Mouse (Mus musculus) lung, adult 10 weeks (tissue): Measurements from ENCODE around the gene Mtnr1a. TPM values are rescaled to one million over a fixed set of nuclear protein-coding genes. Genes with fewer than 3 reads are reported as not detected.

Source experiments
- polyA plus RNA-seq: library from polyadenylated mRNA; stranded (reverse); fragments of 350-450 nt; fragmentation: Illumina TruSeq; extraction: RNeasy Lipid Tissue Mini Kit (QIAGEN cat#74804); gene quantifications from one replicate; pipeline ENCODE4 v1.2.3, GENCODE M21; 2014; ENCODE audit warnings: low read depth, low replicate concordance; ENCODE audit not compliant: insufficient read depth

The Mtnr1a gene
- polyA plus RNA-seq, result not detected

DNA sequence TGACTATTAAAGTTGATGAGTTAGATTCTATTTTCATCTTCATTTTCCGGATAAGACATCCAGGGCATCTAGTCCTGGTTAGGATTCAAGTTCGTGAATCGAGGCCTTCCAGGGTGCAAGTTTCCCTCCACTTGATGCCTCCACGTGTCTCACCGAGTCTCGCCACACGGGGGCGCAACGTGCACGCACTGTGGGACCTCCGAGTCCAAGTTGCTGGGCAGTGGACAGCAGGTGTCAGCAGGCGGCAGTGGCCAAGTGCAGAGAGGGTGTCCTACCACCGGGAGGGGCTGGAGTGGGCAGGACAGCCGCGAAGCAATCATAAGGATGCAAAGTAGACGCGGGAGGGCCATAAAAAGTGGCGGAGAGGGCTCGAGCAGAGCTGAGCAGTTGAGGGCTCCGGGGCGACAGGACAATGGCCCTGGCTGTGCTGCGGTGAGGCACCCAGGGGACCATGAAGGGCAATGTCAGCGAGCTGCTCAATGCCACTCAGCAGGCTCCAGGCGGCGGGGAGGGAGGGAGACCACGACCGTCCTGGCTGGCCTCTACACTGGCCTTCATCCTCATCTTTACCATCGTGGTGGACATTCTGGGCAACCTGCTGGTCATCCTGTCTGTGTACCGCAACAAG, at the start of gene Mtnr1a:
Gene Mtnr1a, plus strand, starts transcription at position 379 of the 628 bp plus-strand sequence.

Other genes starting within 250 kb of the Mtnr1a start
- gene Fat1, start 133.7 kb upstream of the Mtnr1a start, polyA plus RNA-seq, result 5.2 TPM
- not detected for gene F11, start 192.9 kb downstream of the Mtnr1a start, polyA plus RNA-seq
- 0.17 TPM for gene Klkb1, start 225.7 kb downstream of the Mtnr1a start, polyA plus RNA-seq
- not detected for gene Gm45753, start 239.3 kb downstream of the Mtnr1a start, polyA plus RNA-seq